Mouse (Mus musculus): Measurements from ENCODE around the gene Pyy.

GRCm38 (mm10) chr11:102073722-102074121 lies 33.9 kb downstream of the Pyy start:
- TF ChIP-seq USF1 (IDR thresholded peaks at IDR 0.05; ENCODE audit: low read depth) (no peak), CEBPB (IDR thresholded peaks at IDR 0.05; ENCODE audit: insufficient read depth, poor library complexity, severe bottlenecking) (no peak), MYOD1 (IDR thresholded peaks at IDR 0.05; ENCODE audit: control insufficient read depth in 1 of 3, insufficient read length in 2 of 3, low read depth in 2 of 3) (no peak), POLR2A (IDR thresholded peaks at IDR 0.05; ENCODE audit: insufficient read length, low read depth) (no peak), E2F4 (IDR thresholded peaks at IDR 0.05; ENCODE audit: insufficient read depth) (no peak), POLR2AphosphoS2 (IDR thresholded peaks at IDR 0.05; ENCODE audit: insufficient read length, low read depth) (no peak), MAX (IDR thresholded peaks at IDR 0.05; ENCODE audit: low read depth) (no peak), MYOG (IDR thresholded peaks at IDR 0.05; ENCODE audit: control insufficient read depth in 1 of 3, insufficient read depth in 1 of 3, insufficient read length in 2 of 3, low read depth in 2 of 3) (no peak), SRF (IDR thresholded peaks at IDR 0.05; ENCODE audit: control insufficient read depth, insufficient read length, low read depth) (no peak), TCF12 (IDR thresholded peaks at IDR 0.05; ENCODE audit: insufficient read depth, poor library complexity, severe bottlenecking) (no peak), REST (IDR thresholded peaks at IDR 0.05; ENCODE audit: insufficient read depth, insufficient read length) (no peak), TCF3 (IDR thresholded peaks at IDR 0.05; ENCODE audit: insufficient read length, low read depth) (no peak)
